Mouse (Mus musculus): Measurements from ENCODE around the gene Vasn.

- TF ChIP-seq CTCF (IDR thresholded peaks at IDR 0.05) (no peak), EP300 (IDR thresholded peaks at IDR 0.05) (no peak)
Observed at GRCm38 (mm10) chr16:4643670-4644419, 4.1 kb downstream of the Vasn start.
